Mouse (Mus musculus) skeletal muscle tissue, adult 2 months (tissue): ENCODE data around the gene Znhit3.

ENCODE experiments used
- DNase-seq: peaks from one replicate; pipeline ENCODE4 v3.0.0-alpha.2; 2012; ENCODE audit warnings: low read depth, low spot score

Znhit3 gene

GRCm38 (mm10) chr11:84920981-84921380 lies 4.8 kb upstream of the Znhit3 start:
- DNase-seq, result no peak

- DNase-seq, result no peak
Measured at GRCm38 (mm10) chr11:84919951-84920350, 3.8 kb upstream of the Znhit3 start.

GRCm38 (mm10) chr11:84919276-84919675 lies 3.1 kb upstream of the Znhit3 start:
- DNase-seq, result no peak

GRCm38 (mm10) chr11:84918425-84918824 lies 2.3 kb upstream of the Znhit3 start:
- peak; percentile 65 for DNase-seq

GRCm38 (mm10) chr11:84916703-84917300 lies 636 bp upstream of the Znhit3 start:
- no peak for DNase-seq

- no peak for DNase-seq
Measured at GRCm38 (mm10) chr11:84914673-84915072, 1.5 kb downstream of the Znhit3 start.

- DNase-seq, result no peak
Measured at GRCm38 (mm10) chr11:84910411-84910810, 5.8 kb downstream of the Znhit3 start.

GRCm38 (mm10) chr11:84908480-84908879 lies 7.7 kb downstream of the Znhit3 start:
- DNase-seq, result no peak

GRCm38 (mm10) chr11:84907081-84907480 lies 9.1 kb downstream of the Znhit3 start:
- no peak for DNase-seq

GRCm38 (mm10) chr11:84904597-84905144 lies 11.5 kb downstream of the Znhit3 start:
- no peak for DNase-seq

GRCm38 (mm10) chr11:84893113-84893512 lies 23.1 kb downstream of the Znhit3 start:
- DNase-seq, result no peak

- DNase-seq, result no peak
Measured at GRCm38 (mm10) chr11:84891705-84892104, 24.5 kb downstream of the Znhit3 start.

GRCm38 (mm10) chr11:84889492-84889891 lies 26.7 kb downstream of the Znhit3 start:
- DNase-seq, result no peak

- no peak for DNase-seq
Measured at GRCm38 (mm10) chr11:84888025-84888424, 28.1 kb downstream of the Znhit3 start.

GRCm38 (mm10) chr11:84886767-84887511 lies 29.2 kb downstream of the Znhit3 start:
- no peak for DNase-seq

- no peak for DNase-seq
Measured at GRCm38 (mm10) chr11:84886236-84886635, 29.9 kb downstream of the Znhit3 start.

- DNase-seq, result no peak
Measured at GRCm38 (mm10) chr11:84885238-84885637, 30.9 kb downstream of the Znhit3 start.

- DNase-seq, result no peak
Measured at GRCm38 (mm10) chr11:84882346-84882745, 33.8 kb downstream of the Znhit3 start.

GRCm38 (mm10) chr11:84880971-84881370 lies 35.2 kb downstream of the Znhit3 start:
- no peak for DNase-seq

- DNase-seq, result peak; percentile 25
Measured at GRCm38 (mm10) chr11:84880465-84880961, 35.7 kb downstream of the Znhit3 start.

GRCm38 (mm10) chr11:84879772-84880464 lies 36.2 kb downstream of the Znhit3 start, which contains the start of the genes Myo19 and Pigw:
TSS of gene Myo19 (plus strand) at chr11:84880148.
TSS of gene Pigw (minus strand) at chr11:84880285.
- peak; percentile 68 for DNase-seq
